Mouse (Mus musculus) thymus, postnatal 0 days (tissue): ENCODE measurements at regions not wholly inside any gene's neighbourhood (a gene's known extent, or its start where the extent isn't known, plus 50 kb on each side); places are given as distances from the start of the nearest gene placed in this dataset.

Source experiments
- DNase-seq: peaks from one replicate; pipeline ENCODE4 v3.0.0-alpha.2; 2015; ENCODE audit warnings: low spot score

DNA sequence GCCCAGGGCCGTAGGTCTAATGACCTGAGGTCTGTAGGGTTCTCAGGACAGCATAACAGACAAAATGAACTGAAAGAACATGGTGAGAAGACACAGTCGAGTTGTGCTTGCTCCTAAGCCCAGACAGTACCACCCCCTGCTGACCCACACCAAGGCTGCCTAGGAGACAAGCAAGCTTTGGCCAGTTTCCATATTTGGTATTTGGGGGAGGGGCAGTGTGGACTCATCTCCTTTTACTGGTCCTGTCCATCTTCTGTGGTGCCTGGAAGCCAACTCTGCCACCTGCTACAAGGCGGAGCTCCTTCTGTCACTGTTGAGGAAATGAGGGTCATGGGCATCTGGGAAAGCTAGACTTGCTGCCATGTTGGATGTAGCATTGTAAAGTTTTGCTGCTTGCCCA, 68.9 kb downstream of the Tex29 start:
- DNase-seq = no peak

DNA sequence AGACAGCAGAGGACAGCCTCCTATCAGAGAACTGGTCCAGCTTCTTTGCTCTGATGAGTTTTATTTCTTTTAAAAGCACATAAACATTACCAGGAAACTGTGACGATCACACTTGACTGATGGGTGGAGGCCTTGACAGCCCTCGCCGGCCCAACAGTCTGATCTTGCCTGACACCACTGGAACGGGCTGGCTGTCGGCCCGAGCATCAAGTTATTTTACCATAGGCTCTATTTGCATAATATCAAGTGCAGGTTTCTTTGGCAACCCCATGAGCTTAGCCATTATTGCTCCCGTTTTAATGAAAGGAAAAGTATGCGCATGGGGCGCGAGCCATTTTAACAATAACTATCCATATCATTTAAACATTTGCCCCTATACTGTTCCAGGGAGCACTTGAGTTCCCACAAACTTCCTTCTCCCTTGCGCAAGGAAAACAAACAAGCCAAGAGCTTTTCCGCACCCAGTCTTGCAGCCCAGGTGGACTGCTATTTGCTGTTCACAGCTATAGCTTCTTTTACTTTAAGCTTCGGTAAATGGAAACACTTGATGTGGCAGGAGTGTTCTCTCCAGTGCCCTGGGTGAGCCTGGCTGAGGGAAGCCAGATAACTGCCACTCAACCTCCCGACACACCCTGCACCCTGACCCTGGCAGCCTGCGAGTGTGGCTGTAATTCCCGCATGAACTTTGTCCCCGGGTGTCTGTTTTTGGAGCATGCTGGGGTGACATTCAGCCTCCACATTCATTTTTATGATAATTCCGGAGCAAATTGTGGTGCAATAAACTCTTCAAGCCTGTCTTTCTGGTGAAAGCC, 71.6 kb downstream of the Tex29 start:
- no peak for DNase-seq

DNA sequence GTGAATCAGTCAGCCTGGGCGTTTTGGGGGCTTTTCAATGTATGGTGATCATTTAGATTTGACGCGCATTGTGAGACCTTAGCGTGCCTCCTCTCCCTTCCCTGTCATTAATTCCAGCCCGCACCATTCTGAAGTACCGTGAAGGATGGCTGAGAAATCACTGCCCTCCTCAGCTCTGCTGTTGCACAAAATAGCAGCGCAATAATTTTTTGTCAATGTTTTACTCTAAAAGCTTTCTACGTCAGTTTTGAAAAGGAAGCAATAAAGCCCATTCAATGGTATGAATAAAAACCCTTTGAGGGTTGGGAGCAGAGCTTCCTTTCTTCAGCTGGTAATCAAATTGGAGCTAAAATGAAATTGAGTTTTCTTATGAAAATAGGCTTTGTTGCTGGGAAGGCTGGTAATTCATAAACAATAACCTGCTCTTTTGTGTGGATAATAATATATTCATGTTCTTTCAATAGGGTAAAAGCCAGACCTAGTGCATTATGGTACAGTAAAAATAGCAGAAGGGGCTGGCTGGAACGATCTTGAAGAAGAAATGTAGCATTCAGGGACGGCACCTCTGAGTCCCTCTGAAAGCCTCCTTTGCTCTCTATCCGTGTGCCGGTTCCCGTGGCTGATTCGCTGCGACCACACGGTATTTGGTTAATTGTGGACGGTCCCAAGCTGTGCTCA, 72.3 kb downstream of the Tex29 start:
- no peak for DNase-seq

DNA sequence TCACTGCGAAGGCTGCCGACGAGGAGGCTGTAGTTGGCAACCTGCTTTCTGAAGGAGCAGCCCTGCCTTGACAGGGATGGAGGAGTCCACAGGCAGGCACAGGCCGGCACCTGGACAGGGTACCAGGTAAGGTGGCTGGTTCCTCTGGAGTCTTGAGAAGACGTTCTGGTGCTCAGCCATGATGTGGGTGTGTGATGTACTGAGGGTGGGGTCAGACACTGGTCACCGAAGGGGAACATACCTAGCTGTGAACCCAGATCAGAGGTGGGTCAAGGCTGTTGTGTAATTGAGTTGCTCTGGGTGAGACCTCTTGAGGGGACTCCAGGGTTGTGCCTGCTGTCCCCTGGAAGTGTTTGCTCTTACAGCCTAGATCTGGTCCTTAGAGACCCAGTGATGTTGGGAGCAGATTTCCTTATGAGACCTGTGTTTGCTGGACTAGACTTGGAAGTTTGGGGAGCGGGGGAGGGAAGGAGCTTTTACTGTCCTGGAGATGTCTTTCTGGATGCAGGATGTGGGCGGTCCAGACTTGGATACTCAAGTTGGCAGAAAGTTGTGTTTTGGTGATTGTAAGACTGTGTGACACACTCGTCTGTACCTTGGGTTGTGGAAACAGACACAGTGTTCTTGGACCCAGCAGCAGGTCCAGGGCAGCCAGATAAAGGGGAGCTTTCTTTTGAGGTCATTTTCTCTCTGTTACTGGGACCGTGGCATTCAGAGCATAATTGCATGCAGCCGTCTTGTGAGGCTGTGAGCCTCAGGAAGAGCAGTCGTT, 73.0 kb downstream of the Tex29 start:
- DNase-seq = no peak

DNA sequence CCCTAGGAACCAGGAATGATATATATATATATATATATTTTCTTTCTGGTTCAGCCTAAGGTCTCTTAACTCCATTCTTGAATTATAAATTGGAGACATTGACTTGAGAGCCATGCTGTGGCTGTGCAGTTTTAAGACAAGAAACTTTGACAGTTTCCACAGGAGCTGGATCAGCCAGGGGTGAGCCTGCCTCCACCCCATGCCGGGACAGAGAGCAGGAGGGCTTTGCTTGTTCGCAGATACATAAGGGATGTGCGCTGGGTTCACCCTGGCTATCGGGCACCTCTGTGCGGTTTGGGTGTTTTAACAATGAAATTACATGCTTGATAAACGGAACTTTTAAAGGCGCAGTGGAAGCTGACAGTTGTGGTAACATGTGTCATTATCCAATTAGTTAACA, 73.9 kb downstream of the Tex29 start:
- no peak for DNase-seq

DNA sequence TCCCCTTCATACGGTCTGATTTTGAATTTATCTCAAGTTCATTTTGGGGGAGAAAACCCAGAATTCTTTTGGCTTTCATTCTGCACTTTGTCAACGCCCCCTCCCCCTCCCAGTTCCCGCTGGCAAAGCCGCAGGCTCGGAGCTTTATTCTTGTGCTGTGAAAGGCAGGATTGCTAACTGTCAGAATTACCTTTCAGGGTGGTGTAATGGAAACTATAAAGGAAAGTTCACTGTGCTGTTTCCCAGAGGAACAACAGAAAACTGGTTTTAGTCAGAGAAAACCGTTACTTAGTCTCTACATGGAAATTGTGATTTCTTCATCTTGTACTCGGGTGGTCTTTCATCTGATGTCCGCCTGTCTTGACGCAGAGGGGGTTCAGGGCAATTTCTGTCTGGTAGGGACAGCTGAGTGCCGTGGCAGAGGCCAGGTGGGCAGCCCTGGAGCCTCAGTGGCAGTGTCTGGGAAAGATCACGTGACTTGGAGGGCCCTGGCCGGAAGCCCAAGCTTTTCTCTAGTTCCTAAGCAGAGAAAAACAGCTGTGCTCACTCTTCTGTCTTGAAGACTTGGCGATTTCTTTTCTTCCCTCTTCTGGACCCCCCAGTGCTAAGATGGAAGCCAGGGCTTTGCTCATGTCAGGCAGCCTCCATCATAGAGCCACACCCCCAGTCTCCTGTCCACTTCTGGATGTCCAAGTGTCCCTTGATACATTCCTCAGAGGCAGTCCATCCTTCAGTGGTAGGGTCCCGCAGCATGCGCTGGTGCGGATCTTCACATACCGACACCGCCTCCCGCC, 74.6 kb downstream of the Tex29 start:
- DNase-seq = no peak

DNA sequence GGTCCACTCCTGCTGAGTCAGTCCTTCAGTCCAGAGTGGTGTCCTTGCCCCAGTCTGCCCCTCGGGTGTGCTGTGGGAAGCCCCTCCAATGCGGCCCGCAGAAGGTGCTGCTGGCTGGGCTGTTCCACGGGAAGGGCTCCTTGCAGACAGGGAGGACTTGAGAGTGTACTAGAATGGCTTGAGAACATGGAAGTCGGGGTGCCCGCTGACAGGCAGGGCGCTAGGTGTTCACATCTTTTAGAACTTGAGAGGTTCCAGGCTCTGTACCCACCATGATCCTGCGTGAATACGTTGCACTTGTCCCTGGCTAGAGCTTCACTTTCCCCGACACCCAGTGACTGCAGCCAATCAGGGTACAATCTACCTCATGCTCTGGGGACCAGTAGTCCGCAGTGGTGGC, 75.4 kb downstream of the Tex29 start:
- DNase-seq = no peak

DNA sequence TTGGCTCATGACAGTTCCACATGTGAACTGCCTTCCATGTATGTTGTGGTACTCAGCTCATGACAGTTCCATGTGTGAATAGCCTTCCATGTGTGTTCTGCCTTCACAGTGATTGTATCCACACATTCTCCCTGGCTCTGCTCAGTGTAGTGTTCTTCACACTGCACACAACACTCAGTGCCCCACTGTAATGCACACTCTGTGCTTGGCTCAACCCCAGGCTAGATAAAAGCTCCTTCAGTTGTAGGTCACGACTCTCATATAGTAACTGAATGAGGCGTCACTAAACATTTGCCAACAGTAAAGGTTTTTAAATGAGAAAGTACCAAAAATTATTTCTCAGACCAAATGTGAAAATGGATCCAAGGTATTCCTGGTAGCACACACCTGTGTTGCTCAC, 79.6 kb downstream of the Tex29 start:
- DNase-seq = no peak

DNA sequence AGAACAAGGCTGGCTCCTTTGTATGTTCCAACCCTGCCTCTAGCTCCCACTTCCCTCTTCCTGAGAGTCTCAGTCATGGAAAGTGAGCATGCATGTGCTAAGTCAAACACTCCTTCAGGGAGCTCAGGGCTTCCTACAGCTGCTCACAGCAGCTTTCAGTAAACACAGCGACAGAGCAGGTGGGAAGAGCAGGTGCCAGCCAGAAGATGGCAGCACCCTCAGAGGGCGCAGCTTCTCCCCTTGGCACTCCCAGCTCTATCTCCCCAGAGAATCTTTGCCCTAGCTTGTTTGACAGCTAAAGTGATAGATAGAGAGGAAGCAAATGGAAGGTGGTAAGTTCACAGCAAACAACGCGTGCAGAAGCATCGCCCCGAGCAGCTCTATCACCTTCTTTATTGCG, 82.8 kb downstream of the Tex29 start:
- DNase-seq = no peak

DNA sequence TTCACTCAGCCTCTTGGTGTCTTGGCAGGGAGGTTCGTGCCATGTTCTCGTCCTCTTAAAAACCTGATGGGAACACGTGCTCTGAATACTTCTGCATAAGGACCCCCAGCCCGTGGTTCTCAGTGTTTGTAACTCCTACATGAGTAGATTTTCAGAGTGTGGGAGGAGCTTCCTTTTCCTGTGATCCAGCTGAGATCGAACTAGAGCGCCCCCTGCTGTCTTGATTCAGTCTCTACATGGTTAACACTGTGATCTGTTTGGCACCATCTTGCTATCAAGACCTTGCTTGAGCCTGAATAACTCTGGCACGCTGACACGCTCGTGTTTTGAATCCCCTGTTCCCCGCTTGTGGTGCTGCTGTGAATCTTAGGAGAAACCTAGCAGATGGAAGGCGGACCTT, 83.9 kb downstream of the Tex29 start:
- DNase-seq = peak; percentile 40

DNA sequence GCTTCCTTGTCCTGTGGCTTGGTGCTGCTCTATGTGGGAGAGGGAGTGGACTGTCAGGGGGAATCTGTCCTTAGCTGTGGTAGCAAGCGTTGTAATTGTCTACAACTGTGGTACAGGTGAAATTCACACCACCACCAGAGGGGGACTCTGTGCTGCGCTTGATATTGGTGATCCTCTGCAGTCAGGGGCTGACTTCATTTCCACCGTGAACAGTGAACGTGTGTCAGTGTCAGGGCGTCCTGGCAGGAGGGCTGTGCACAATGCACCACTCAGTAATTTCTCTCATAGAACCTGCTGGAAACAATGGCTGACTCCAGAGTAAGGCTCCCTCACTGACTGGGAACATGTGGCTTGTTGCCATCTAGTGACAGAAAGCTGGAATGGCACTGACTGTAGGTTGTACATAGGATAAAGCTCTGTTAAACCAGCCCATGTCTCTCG, 102.6 kb downstream of the Tex29 start:
- DNase-seq = peak; percentile 53

DNA sequence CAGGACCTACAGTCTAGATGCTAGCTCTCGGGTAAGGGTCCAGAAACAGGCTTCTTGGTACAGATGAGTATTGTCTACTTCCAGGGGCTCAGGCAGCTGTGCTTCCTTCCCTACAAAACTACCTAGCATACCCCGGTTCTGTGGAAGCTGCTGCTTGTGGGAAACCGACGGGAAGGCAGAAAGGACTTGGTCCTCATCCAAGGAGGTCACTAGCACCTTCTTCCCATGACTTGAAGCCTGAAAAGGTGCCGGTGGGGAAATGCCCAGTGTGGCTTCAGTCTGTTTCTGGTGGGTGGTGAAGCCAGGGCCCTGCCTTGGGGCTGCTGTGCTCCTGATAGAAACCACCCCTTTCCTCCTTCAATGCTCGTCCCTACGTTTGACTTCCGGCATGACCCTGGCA, 107.5 kb downstream of the Tex29 start:
- DNase-seq = no peak

DNA sequence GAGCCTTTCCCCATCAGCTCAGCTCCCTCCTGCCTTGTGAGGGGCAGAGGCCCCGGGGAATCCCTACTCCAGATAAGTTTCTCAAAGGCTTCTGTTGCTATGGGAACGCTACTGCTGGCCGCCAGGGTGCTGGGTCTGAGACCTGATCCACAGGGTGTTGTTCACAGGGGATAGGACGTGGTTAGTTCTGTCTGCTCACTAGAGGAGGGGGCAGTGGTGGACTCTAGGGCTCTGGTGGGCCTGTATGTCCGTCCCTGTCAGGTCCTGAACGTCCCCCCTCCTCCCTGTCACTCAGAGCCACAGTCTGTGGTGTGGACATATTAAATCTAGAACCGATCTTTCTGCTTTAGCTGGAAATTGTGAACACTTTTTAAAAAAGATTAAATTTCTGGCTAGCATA, 116.0 kb downstream of the Tex29 start:
- DNase-seq = no peak

DNA sequence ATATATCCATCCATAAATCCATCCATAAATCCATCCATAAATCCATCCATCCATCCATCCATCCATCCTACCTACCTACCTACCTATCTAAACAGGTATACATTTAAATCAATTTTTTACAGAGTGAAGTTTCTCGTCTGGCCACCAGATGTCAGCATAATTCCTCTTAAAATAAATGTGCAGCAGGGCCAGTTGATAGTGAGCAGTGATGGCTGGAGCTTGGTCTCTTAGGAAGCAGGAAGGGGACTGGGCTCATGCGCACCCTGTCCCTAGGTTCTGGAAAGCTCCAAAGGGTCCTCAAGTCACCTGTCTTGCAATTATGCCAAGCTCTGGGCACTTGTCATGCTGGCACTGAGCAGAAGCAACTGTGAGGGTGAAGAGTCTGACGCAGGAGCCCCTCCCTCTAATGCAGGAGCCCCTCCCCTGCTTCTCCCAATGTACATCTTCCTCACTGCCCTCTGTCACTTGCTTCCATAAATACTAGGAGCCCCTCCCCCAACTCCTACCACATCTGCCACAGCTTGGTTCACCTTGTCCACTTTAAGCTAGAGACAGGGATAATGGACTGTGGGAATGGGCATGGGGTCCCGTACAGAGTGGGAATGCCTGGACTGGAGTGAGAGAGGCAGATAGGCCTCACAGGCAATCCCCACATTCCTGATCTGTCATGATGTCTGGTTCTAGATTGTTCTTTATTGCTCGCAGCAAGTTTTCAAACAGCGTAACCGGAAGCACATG, 116.9 kb downstream of the Tex29 start:
- peak; percentile 53 for DNase-seq

DNA sequence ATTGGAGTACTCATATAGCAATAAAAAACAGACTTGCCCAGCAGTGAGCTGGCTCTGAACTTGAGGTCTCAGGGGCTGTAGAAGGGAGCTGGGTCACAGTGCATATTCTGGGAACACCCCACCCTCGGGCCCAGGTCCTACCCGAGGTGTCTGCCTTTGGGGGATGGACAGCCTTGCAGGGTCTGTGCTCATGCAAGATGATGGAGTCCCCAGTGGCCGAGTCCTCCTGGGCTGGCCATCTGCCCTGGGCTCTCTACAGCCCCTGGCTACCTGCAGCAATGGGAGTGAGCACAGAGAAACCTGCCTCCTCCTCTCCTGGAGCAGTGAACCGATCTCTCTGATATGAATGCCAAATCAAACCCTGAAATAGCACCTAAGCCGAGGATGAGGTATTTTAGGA, 117.9 kb downstream of the Tex29 start:
- DNase-seq = no peak

DNA sequence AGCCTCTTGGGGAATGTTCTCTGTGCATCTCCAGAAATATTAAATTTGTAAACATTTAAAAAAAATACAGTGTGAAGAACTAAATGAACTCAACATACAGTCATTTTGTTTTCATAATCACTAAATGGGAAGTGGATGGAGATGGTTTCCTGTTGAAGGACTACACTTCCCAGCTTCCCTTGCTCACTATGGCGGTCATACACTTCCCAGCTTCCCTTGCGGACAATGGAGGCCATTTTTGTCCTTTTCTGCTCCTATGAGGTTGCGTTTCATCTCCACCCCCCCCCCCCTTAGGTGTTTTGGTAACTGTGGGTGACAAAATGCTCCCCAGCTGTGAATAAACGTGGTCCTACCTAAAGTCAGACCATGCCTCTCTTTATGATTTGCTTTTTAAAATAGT, 119.2 kb downstream of the Tex29 start:
- DNase-seq = no peak

DNA sequence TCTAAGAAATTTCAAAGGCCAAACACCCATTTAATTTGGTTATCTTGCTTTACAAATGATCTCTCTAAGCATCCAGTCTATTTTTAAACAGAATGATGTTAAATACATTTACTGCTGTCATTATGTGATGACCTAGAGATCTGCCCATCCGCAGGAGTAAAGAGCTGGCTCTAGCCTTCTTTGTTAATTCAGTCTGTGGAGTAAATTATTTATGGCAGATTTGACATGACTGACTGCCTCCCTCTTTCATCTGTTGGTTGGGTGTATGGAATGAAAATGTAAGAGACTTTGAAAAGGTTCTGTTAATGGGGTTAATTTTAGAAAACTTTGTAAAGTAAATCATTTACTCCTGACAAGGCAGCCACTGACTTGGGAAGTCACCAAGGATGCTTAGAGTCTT, 123.3 kb downstream of the Tex29 start:
- DNase-seq = no peak

DNA sequence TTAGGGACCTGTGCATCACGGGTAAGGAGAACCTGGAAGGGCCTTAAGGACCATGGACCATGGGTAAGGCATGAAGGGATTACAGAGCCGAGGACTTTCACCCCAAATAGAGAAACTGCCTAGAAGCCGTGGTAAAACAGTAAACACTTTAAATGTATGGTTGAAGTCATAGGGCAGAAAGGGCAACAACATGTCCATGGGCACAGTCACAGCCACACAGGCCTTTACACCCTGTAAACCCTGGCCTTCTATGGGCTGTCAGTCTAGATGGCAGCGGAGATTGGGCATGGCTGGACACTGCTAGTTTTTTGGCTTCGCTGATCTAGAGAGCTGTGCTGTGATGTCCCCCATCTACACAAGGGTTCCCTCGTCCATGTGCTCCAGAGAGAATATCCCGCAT, 127.4 kb downstream of the Tex29 start:
- DNase-seq = no peak

DNA sequence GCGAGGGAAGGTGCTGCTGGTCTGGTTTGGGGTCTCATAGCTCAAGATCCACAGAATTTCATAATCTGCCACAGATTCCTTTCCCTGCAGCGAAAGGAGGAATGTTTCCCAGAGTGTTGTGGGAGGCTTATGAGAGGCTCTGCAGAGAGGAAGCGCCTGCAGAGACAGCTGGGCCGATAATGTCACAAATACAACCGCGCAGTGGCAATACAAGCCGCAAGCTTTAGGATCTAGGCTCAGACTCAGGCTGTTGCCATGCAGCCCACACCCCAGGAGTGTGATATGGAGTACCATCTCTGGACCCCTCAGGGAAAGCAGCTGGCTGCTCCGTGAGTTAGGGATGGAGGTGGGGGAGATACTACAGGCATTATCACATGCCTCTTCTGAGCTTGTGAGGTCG, 130.2 kb downstream of the Tex29 start:
- DNase-seq = no peak

DNA sequence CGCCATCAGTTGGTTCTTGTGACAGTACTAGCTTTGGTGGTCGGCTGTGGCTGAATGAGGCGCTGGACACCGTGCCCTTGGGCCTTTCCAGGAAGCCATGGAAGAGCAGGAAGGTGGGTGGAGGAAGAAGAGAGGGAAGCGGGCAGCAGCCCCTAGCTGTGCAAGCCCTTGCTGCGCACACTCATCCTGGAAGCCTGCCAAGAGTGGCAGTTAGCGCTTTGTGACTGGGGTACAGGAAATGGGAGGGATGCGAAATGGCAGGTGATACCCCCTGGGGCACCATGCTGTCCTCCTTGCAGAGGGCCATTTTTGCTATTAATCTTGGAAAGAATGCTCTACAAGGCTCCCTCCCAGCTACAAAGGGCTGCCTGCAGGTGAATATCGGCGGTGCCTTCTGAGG, 133.2 kb downstream of the Tex29 start:
- DNase-seq = no peak

DNA sequence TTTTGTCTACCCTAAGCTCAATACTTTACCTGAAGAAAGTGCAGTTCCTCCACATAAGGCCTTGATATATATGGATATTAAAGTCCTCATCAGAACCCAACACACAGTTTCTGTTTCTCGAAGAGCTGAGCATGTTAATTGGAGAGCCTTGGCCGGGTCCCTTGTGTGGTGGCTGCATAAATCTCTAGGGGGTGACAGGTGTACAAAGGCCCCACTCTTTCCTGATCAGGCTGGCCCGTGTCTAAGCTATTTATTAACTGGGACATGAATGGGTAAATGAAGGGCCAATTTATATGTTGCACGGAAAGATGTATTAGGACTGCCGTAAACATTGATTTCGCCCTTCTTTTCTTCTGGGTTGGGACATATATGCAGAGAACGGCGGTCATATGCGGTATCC, 136.8 kb downstream of the Tex29 start:
- no peak for DNase-seq
